Mouse (Mus musculus) E14TG2a.4 (cell line): ENCODE results near the gene Crtac1.

Experiments
- CTCF ChIP-seq: conservative IDR thresholded peaks from 2 replicates; pipeline ENCODE4 v1.5.1; 2014; ENCODE audit warnings: low read length
- POU5F1 ChIP-seq: IDR thresholded peaks from 2 replicates; pipeline ENCODE4 v1.6.1; 2014; ENCODE audit warnings: low read length, borderline replicate concordance

DNA sequence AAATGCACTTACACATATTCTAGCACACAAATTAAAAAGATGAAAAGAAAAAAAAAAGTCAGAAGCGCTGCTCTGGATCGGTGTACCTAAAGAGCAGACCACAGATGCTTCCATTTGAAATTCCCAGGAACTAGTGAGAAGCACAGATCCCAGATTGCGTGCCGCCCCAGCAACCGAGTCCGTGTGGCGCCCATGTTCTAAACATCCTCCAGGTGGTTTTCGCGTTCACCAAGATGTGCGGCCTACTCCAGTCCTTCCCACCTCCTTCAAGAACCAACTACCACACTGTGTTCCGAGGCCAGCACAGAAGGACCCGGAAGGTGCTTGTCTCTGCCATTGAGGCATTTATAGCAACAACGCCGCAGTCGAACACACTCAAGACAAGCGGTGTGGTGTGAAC, 76.1 kb downstream of the Crtac1 start:
- TF ChIP-seq CTCF (no peak), POU5F1 (no peak)
